Mouse (Mus musculus) ES-E14 (cell line): ENCODE measurements around the gene F8. TPM values are rescaled to one million over a fixed set of nuclear protein-coding genes. Genes with fewer than 3 reads are reported as not detected.
A peak's percentile ranks its signal among the peaks of the same experiment; 100 is the strongest.

Experiments used
- DNase-seq: peaks from one replicate; pipeline ENCODE4 v3.0.0-alpha.2; 2013; ENCODE audit warnings: low read depth, low spot score
- H3K27ac ChIP-seq: 2 replicates; pipeline ENCODE4 v1.5.1; 2012; ENCODE audit warnings: low read depth, mild to moderate bottlenecking, low read length, moderate library complexity, mixed read lengths; ENCODE audit not compliant: poor library complexity, insufficient read depth, severe bottlenecking
- H3K36me3 ChIP-seq: 2 replicates; pipeline ENCODE4 v1.6.1; 2012; ENCODE audit warnings: mild to moderate bottlenecking, low read length, moderate library complexity, mixed read lengths; ENCODE audit not compliant: control insufficient read depth, poor library complexity, insufficient read depth, severe bottlenecking
- H3K4me1 ChIP-seq, 2 experiments: fragments of 150-350 bp in 1 of 2; sonication (generic) in 1 of 2; 2 replicates each; pipeline ENCODE4 v1.6.1; 2012; ENCODE audit warnings: low read length in 2 of 2, mild to moderate bottlenecking in 1 of 2, mixed read lengths in 1 of 2; ENCODE audit not compliant: control insufficient read depth in 2 of 2, insufficient read depth in 2 of 2, poor library complexity in 1 of 2
- H3K4me3 ChIP-seq, 2 experiments: fragments of 150-350 bp in 1 of 2; sonication (generic) in 1 of 2; 2 replicates each; pipeline ENCODE4 v1.5.1; 2012; ENCODE audit warnings: low read length in 2 of 2, low read depth in 1 of 2, mild to moderate bottlenecking in 1 of 2, mixed read lengths in 1 of 2; ENCODE audit not compliant: insufficient read depth in 1 of 2, poor library complexity in 1 of 2, severe bottlenecking in 1 of 2
- H3K9ac ChIP-seq: 2 replicates; pipeline ENCODE4 v1.6.1; 2012; ENCODE audit warnings: low read depth, mild to moderate bottlenecking, low read length, mixed read lengths; ENCODE audit not compliant: poor library complexity, insufficient read depth, severe bottlenecking
- H3K9me3 ChIP-seq: fragments of 150-350 bp; sonication (generic); 2 replicates; pipeline ENCODE4 v1.6.1; 2012; ENCODE audit warnings: low read depth, mild to moderate bottlenecking, low read length; ENCODE audit not compliant: control insufficient read depth, insufficient read depth
- CHD2 ChIP-seq: IDR thresholded peaks from 2 replicates; pipeline ENCODE4 v1.6.1; 2014; ENCODE audit warnings: mild to moderate bottlenecking, low read depth, low read length, inconsistent platforms
- HCFC1 ChIP-seq: IDR thresholded peaks from 2 replicates; pipeline ENCODE4 v1.6.1; 2012; ENCODE audit warnings: low read length, inconsistent platforms, borderline replicate concordance; ENCODE audit not compliant: insufficient read depth
- MAFK ChIP-seq: IDR thresholded peaks from 2 replicates; pipeline ENCODE4 v1.6.1; 2014; ENCODE audit warnings: mild to moderate bottlenecking, low read depth, low read length, inconsistent platforms; ENCODE audit not compliant: insufficient read depth
- ZC3H11A ChIP-seq: IDR thresholded peaks from 2 replicates; pipeline ENCODE4 v1.6.1; 2012; ENCODE audit warnings: low read depth, mild to moderate bottlenecking, inconsistent platforms, low read length, borderline replicate concordance
- ZNF384 ChIP-seq: IDR thresholded peaks from 2 replicates; pipeline ENCODE4 v1.6.1; 2012; ENCODE audit warnings: low read depth, low read length, inconsistent platforms
- in situ Hi-C, 2 experiments: fragments of 600-800 bp; cut with MboI; formaldehyde crosslinking; loops; one replicate each; pipeline ENCODE4 v1.15.1; 2025; ENCODE audit warnings: low sequenced_read_pairs in 2 of 2, inconsistent platforms in 1 of 2; ENCODE audit not compliant: unreplicated experiment in 2 of 2
- total RNA-seq: library from RNA; depleted of rRNA; stranded (reverse); fragments of 300-350 nt; gene quantifications from 2 replicates; pipeline ENCODE4 v1.2.3, GENCODE M21; 2012; rRNA removed

Gene F8
- total RNA-seq, 1 experiment = 2.5 TPM

- peak within 1 kb of the TSS; percentile 70 to 83 for H3K4me3 ChIP-seq
- H3K9ac ChIP-seq = peak within 1 kb of the TSS; percentile 83
- no peaks in the 10 kb centered on the region for H3K9me3 ChIP-seq
- peak within 1 kb of the TSS; percentile 87 for H3K27ac ChIP-seq
- in situ Hi-C loops = no loop called here
- H3K4me1 ChIP-seq = no peaks in the 10 kb centered on the region
- H3K36me3 ChIP-seq = no peaks in the 10 kb centered on the region
- peak; percentile 68 for DNase-seq
- TF ChIP-seq CHD2 (no peak), MAFK (no peak), HCFC1 (no peak), ZNF384 (no peak), ZC3H11A (no peak)
Observed at GRCm38 (mm10) chrX:75130467-75131160, 251.8 kb downstream of the F8 start, which contains the start of gene Mpp1. Gene Mpp1 (minus strand): TSS chrX:75131016.

GRCm38 (mm10) chrX:75129474-75129873 lies 252.9 kb downstream of the F8 start:
- no peak overlapping the region for H3K27ac ChIP-seq
- TF ChIP-seq ZNF384 = no peak
- DNase-seq = no peak
- in situ Hi-C loops = no loop called here
- no peaks in the 10 kb centered on the region for H3K4me1 ChIP-seq
- no peak overlapping the region for H3K4me3 ChIP-seq
- no peaks in the 10 kb centered on the region for H3K36me3 ChIP-seq
- no peaks in the 10 kb centered on the region for H3K9me3 ChIP-seq
- no peak overlapping the region for H3K9ac ChIP-seq

GRCm38 (mm10) chrX:75128333-75128980 lies 254.0 kb downstream of the F8 start:
- no peak for DNase-seq
- no peak overlapping the region for H3K9ac ChIP-seq
- H3K27ac ChIP-seq = no peak overlapping the region
- H3K36me3 ChIP-seq = no peaks in the 10 kb centered on the region
- H3K4me3 ChIP-seq = no peak overlapping the region
- in situ Hi-C loops = no loop called here
- H3K9me3 ChIP-seq = no peaks in the 10 kb centered on the region
- TF ChIP-seq ZC3H11A (no peak), CHD2 (no peak), ZNF384 (no peak), MAFK (no peak), HCFC1 (no peak)
- H3K4me1 ChIP-seq = no peaks in the 10 kb centered on the region

GRCm38 (mm10) chrX:75126893-75127292 lies 255.5 kb downstream of the F8 start:
- Histone ChIP-seq H3K9ac (no peak overlapping the region), H3K4me1 (no peaks in the 10 kb centered on the region), H3K27ac (no peak overlapping the region), H3K4me3 (no peak overlapping the region), H3K36me3 (no peaks in the 10 kb centered on the region), H3K9me3 (no peaks in the 10 kb centered on the region)
- TF ChIP-seq HCFC1 = no peak
- no peak for TF ChIP-seq CHD2
- TF ChIP-seq ZNF384 = no peak
- TF ChIP-seq ZC3H11A = no peak
- no peak for TF ChIP-seq MAFK
- in situ Hi-C loops = no loop called here
- no peak for DNase-seq

- no peak for TF ChIP-seq HCFC1
- TF ChIP-seq ZNF384 = no peak
- TF ChIP-seq CHD2 = no peak
- no peak for TF ChIP-seq ZC3H11A
- no peak for TF ChIP-seq MAFK
- Histone ChIP-seq H3K9ac (no peak overlapping the region), H3K9me3 (no peaks in the 10 kb centered on the region), H3K27ac (no peak overlapping the region), H3K4me3 (no peak overlapping the region), H3K36me3 (no peaks in the 10 kb centered on the region), H3K4me1 (no peaks in the 10 kb centered on the region)
- no peak for DNase-seq
- in situ Hi-C loops = no loop called here
Observed at GRCm38 (mm10) chrX:75125606-75126005, 256.8 kb downstream of the F8 start.

Other genes with a start within 250 kb of the F8 start
- not detected in 2 replicates for gene Smim9, start 218.8 kb downstream of the F8 start, total RNA-seq
- gene Fundc2, start 216 bp downstream of the F8 start, total RNA-seq = 10.0 and 13.8 TPM in 2 replicates
- gene Cmc4, start 34.0 kb upstream of the F8 start, total RNA-seq = 2.6 and 3.1 TPM in 2 replicates
- gene Mtcp1, start 34.0 kb upstream of the F8 start, total RNA-seq = 4.3 and 4.4 TPM in 2 replicates
- gene Brcc3, start 34.0 kb upstream of the F8 start, total RNA-seq = 22.7 and 25.0 TPM in 2 replicates
- gene Vbp1, start 131.7 kb upstream of the F8 start, total RNA-seq = 53.9 and 85.0 TPM in 2 replicates
- gene Rab39b, start 195.6 kb upstream of the F8 start, total RNA-seq = 2.8 and 3.6 TPM in 2 replicates